Mouse (Mus musculus) cortical plate, adult 2 months (tissue): ENCODE results near the gene Tec. TPM values are rescaled to one million over a fixed set of nuclear protein-coding genes. Genes with fewer than 3 reads are reported as not detected.

ENCODE experiments used
- H3K27ac ChIP-seq: fragments of 200-500 bp; 2 replicates; pipeline ENCODE4 v1.5.1; 2012; ENCODE audit warnings: low read length, control low read depth, inconsistent platforms; ENCODE audit not compliant: insufficient read depth
- H3K4me1 ChIP-seq: fragments of 200-500 bp; 2 replicates; pipeline ENCODE4 v1.6.1; 2011; ENCODE audit warnings: low read length; ENCODE audit not compliant: control insufficient read depth, insufficient read depth
- H3K4me3 ChIP-seq: fragments of 200-500 bp; 2 replicates; pipeline ENCODE4 v1.5.1; 2011; ENCODE audit warnings: mild to moderate bottlenecking, low read length, control low read depth; ENCODE audit not compliant: insufficient read depth
- CTCF ChIP-seq: fragments of 200-500 bp; IDR thresholded peaks from 2 replicates; pipeline ENCODE4 v1.5.1; 2011; ENCODE audit warnings: mild to moderate bottlenecking, control low read depth, low read length; ENCODE audit not compliant: insufficient read depth; ENCODE audit errors: extremely low read depth
- POLR2A ChIP-seq: fragments of 200-500 bp; IDR thresholded peaks from 2 replicates; pipeline ENCODE4 v1.6.1; 2011; ENCODE audit warnings: mild to moderate bottlenecking, low read length, control low read depth; ENCODE audit not compliant: insufficient read depth; ENCODE audit errors: extremely low read depth
- polyA plus RNA-seq: library from polyadenylated mRNA; depleted of rRNA; stranded (reverse); fragments of >200 nt; gene quantifications from 2 replicates; pipeline ENCODE4 v1.2.3, GENCODE M21; 2012

The Tec gene
- polyA plus RNA-seq, 1 experiment, result 2.0 TPM

DNA sequence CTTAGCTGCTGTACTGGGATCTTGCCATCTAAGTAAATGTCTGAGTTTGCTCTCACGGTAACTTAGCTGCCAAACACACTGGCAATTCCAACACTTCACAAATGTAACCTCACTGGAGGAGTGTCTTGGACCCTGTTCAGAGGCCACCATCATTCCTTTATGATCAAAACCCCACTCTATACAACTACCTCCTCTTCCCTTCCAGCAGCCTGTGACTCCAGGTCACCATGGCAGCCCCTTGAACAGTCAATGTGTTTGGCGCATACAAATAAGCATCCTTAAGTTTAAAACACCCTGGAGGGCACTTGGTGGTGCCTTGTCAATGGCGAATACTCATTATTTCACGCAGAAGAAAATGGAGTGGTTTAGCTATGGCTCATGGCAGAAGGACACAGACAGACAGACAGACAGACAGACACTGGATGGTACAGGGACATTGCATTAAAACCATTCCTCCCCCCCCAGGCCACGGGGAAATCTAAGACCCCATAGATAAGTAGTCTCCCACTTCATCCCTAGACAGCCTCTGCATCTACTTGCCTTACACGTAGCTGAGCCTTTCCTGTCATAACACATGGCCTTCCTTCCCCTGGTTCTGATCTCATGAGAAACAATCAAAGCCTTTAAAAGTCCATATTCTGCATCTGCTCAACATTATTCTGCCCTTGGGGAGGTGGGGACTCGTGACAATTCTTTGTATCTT is 117.1 kb downstream of the Tec start:
- no peak for TF ChIP-seq POLR2A
- no peak for TF ChIP-seq CTCF
- Histone ChIP-seq H3K4me1 (peaks cover 2% of the 10 kb centered on the region; the same call in 1 of the 2 replicates), H3K4me3 (no peak overlapping the region), H3K27ac (no peak overlapping the region)

DNA sequence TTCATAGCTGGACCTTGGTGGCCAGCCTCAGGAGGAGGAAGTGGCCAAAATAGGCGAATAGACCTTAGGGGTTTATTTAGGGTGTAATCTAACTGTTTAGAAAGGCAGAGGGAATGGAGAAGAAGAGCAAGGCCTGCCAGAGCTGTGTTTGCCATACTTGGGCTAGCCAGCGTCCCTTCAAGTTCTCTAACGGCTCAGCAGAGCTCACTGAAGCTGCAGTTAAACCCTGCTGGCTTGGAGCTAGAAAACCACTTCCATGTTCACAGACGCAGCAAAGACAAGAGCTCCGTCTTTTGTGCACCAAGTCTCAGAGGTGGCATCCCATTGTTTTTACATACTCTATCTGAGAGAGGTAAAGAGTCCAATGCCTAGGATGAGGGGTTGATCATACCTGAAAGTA is 118.1 kb downstream of the Tec start:
- Histone ChIP-seq H3K4me3 (no peak overlapping the region), H3K4me1 (peaks cover 2% of the 10 kb centered on the region; the same call in 1 of the 2 replicates), H3K27ac (no peak overlapping the region)
- no peak for TF ChIP-seq POLR2A
- TF ChIP-seq CTCF, result no peak

DNA sequence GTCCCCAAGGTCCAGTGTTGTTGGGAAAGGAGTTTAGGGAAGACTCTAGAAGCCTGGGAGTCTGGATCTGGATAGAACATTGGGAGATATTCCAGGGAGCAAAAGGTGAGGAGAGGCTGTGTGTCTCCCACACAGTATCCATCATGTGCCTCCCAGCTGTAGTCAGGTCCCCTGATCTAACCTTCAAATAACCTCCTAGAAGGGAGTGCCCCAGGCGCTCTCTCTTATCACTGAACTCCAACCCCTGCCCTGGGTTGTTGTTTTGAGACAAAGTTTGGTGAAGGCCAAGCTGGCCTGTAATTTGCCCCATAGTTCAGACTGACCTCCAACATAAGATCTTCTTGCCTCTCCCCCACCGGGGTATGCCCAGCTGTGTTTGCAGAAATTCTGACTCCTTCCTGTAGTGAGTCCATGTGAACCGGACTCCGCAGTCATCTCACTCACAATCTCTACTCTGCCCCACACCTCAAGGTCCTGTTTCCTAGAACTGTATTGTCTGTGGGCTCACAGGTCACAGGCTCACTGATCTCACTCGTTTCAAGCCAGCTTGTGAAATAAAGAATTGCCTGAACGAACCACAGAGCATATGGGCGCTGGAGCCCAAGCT is 119.5 kb downstream of the Tec start:
- TF ChIP-seq POLR2A (no peak), CTCF (no peak)
- H3K4me1 ChIP-seq, result peaks cover 2% of the 10 kb centered on the region; the same call in 1 of the 2 replicates
- no peak overlapping the region for H3K4me3 ChIP-seq
- H3K27ac ChIP-seq, result no peak overlapping the region

DNA sequence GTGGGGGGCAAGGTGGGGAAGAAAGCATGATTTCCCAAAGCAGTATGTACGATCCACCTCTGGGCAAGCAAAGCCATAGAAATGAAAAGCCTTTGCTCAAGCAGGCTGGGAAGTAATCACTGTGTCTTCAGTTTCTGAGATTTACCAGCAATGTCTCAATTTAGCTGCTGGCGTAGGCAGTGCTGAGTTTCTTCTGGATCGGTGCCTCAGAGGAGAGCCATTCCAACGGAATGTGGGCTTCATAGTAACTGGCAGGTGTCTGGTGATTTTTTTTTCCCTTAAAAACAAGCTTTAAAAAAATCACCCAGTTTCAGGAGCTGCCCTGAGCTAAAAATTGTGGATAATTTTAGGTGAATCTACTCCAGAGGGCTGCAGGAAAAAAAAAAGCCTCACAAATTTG is 120.9 kb downstream of the Tec start:
- TF ChIP-seq POLR2A (no peak), CTCF (no peak)
- Histone ChIP-seq H3K27ac (0 out of 2 replicates have a peak overlapping the region, but pooled peaks have one; percentile 1), H3K4me3 (no peak overlapping the region), H3K4me1 (peaks cover 2% of the 10 kb centered on the region; the same call in 1 of the 2 replicates)

DNA sequence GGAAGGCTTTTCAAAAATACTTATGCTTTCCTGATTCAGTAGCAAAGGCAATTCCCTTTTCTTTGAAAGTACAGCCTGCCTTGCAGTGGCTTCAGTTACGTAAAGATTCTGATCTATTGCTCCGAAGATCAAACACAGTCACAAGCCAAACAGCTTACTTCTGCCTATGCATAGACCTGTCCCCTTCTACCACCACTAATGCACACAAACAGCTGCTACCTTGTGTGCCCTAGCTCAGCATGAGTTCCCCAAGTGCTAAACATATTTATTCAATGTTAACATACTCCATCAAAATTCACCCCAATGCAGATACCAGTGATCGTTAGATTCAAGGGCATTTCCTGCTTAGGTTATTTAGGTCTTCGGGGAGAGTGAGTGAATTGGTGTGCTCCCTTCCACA is 121.8 kb downstream of the Tec start:
- H3K4me3 ChIP-seq, result no peak overlapping the region
- peaks cover 2% of the 10 kb centered on the region; the same call in 1 of the 2 replicates for H3K4me1 ChIP-seq
- H3K27ac ChIP-seq, result no peak overlapping the region
- TF ChIP-seq CTCF (no peak), POLR2A (no peak)

DNA sequence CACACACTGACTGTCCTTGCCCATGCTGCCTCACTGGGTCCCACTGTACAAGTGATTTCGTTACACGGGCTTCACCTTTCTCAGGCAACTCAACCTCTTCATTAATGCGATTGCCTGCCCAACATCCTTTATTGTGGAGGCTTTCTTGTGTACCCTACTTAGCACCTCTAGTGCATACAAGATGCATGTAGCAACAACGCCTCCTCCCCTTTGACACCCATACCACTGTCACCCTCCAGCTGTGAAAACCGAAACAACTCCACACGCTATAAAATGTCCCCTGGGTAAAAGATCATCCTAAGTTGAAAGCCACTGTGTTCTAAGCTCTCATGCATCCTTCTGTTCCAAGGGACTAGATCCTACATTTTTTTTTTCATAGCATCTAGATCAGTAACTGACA is 125.2 kb downstream of the Tec start:
- no peak for TF ChIP-seq POLR2A
- TF ChIP-seq CTCF, result no peak
- Histone ChIP-seq H3K4me3 (no peak overlapping the region), H3K4me1 (peaks cover 2% of the 10 kb centered on the region; the same call in 1 of the 2 replicates), H3K27ac (no peak overlapping the region)

DNA sequence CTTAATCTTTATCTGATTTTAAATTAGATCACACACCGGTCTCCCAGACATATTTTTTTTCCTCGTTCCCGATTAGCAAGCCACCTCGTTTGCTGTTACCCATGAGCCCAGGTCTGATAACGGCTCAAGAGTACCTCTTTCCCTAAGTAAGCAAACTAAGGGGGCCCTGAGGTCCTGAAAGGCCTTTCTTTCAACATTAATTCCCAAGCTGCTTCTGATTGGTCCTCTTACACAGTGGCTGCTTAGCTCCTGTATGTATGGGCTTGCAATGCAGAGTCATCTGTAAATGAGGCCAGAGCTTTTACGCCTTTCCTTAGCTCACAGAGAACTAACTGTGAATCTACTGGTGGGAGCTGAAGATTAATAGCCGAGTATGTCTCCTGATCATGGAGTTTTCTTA is 131.4 kb downstream of the Tec start:
- H3K4me1 ChIP-seq, result no peaks in the 10 kb centered on the region
- TF ChIP-seq POLR2A, result no peak
- TF ChIP-seq CTCF, result no peak

DNA sequence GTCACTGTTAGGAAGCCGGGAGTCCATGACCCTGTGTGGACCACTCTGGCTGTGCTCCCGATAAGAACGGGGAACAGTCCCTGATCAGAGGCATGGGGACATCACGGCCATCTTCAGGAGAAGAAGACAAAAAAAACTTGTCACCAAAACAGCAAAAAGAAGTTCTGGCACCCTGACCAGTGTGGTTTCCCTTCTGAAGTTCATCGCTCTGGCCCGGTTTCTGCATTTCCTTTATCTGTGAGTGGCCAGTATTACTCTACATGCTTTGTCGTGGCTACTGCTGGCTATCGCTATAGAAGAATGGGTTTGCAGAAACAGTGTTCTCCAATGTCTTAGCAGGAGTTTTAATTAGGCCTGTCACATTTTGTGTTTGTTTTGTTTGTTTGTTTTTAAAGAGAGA is 131.8 kb downstream of the Tec start:
- Histone ChIP-seq H3K4me1 (no peaks in the 10 kb centered on the region), H3K27ac (no peak overlapping the region), H3K4me3 (no peak overlapping the region)
- TF ChIP-seq POLR2A (no peak), CTCF (no peak)

More for the DNA sequence above, 131.4 kb downstream of the Tec start:
- H3K27ac ChIP-seq, result no peak overlapping the region
- H3K4me3 ChIP-seq, result no peak overlapping the region

DNA sequence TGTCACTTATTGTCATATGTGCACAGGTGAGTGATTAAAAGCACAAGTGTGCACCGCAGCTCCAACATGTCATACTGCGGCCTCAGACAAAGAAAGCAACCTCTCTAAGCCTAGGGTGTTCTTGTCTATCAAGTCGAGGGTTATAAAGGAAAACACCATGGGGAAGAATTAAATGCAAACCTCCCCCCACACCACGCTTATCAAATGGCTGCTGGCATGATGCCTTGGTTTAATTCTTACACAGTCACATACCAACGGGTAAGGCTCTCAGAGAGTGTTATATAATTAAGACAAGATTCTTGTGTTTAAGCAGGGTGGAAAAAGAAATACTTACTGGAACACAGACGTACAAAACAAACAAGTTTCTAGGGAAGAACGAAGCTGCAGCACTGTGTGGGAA is 132.5 kb downstream of the Tec start:
- Histone ChIP-seq H3K4me1 (no peaks in the 10 kb centered on the region), H3K27ac (no peak overlapping the region), H3K4me3 (no peak overlapping the region)
- no peak for TF ChIP-seq CTCF
- no peak for TF ChIP-seq POLR2A

DNA sequence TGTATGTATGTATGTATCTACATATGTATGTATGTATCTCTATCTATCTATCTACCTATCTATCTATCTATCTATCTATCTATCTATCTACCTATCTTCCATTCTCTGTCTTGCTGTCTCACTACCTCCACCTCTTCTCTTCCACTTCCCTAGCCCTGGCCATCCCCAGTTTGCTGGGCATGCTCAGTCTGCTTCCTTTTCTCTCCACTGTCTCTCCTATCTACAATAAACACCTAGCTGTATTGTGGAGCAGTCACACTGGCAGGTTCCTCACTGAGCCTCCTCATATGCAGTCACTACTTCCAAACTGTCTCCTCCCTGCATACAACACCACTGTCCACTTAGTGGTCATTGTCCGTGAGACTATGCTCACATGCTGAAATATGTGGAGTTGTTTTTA is 135.4 kb downstream of the Tec start:
- TF ChIP-seq CTCF (no peak), POLR2A (no peak)
- Histone ChIP-seq H3K27ac (no peak overlapping the region), H3K4me3 (no peak overlapping the region), H3K4me1 (no peaks in the 10 kb centered on the region)
